Comparison of ENCODE assay signal across 22 mouse cellular contexts in genomic region chr4:108433341-108433740, GRCm38 (mm10). TPM values are rescaled to one million over a fixed set of nuclear protein-coding genes. Genes with fewer than 3 reads are reported as not detected.
DNase-seq lines count a peak whose midpoint lies in the region; ATAC-seq lines count a peak whose summit lies in the region.
"Had no signal": no experiment of that assay in that cellular context is flagged by ENCODE, and none has a peak within 500 bp of the region (broad histone marks: within the 10 kb centered on the region; RNA-seq: fewer than 3 reads in every experiment).

No protein-coding gene starts in this region.

- H3K4me3 ChIP-seq in forebrain, embryonic 10.5 days, result no peak overlapping the region
- H3K4me3 ChIP-seq in forebrain, embryonic 14.5 days (ENCODE audit: low read depth, low read length), result no peak overlapping the region
- no peak overlapping the region for H3K4me3 ChIP-seq in neural tube, embryonic 15.5 days (replicated peaks)
- no peak overlapping the region for H3K4me3 ChIP-seq in stomach, embryonic 16.5 days (replicated peaks; ENCODE audit: low read length)
- H3K4me3 ChIP-seq: erythroblast, embryonic 14.5 days; heart, embryonic 15.5 days; hindbrain, embryonic 15.5 days had no signal

- no peak overlapping the region for H3K4me2 ChIP-seq in forebrain, embryonic 14.5 days (ENCODE audit: low read length)
- no peak overlapping the region for H3K4me2 ChIP-seq in neural tube, embryonic 15.5 days
- 0 out of 2 replicates have a peak overlapping the region, but pooled peaks have one; percentile 6 for H3K4me2 ChIP-seq in stomach, embryonic 16.5 days (ENCODE audit: low read depth, low read length)
- H3K4me2 ChIP-seq: heart, embryonic 15.5 days; hindbrain, embryonic 15.5 days had no signal

- no peak for DNase-seq in forebrain, embryonic 10.5 days (ENCODE audit: extremely low spot score, low spot score)
- DNase-seq in forebrain, embryonic 14.5 days (ENCODE audit: low spot score), result no peak
- peak; percentile 33 for DNase-seq in neural tube, embryonic 10.5 days (ENCODE audit: extremely low spot score, low spot score)
- DNase-seq in hindlimb bud, embryonic 11.5 days (ENCODE audit: extremely low spot score, low read depth, low spot score), result peak; percentile 88
- no peak for DNase-seq in adrenal gland, adult 2 months
- no peak for DNase-seq in adrenal gland, adult (ENCODE audit: inconsistent age in 2 of 2, low spot score in 1 of 2)
- DNase-seq: cerebellum, adult 9-10 months; kidney, postnatal 10 days; layer of hippocampus, adult 9-11 months; liver, postnatal 0 days; right cerebral cortex, postnatal 14 days; thymus, postnatal 25 days had no signal

- H3K36me3 ChIP-seq in forebrain, embryonic 10.5 days (replicated peaks), result no peaks in the 10 kb centered on the region
- H3K36me3 ChIP-seq in forebrain, embryonic 14.5 days (ENCODE audit: control insufficient read depth, insufficient read depth, low read length), result no peaks in the 10 kb centered on the region
- H3K36me3 ChIP-seq in neural tube, embryonic 15.5 days, result no peaks in the 10 kb centered on the region
- no peaks in the 10 kb centered on the region for H3K36me3 ChIP-seq in stomach, embryonic 16.5 days (ENCODE audit: control insufficient read depth, insufficient read depth, low read length)
- H3K36me3 ChIP-seq: heart, embryonic 15.5 days; hindbrain, embryonic 15.5 days had no signal

- peak overlapping the region; percentile 91 for H3K27ac ChIP-seq in forebrain, embryonic 10.5 days
- no peak overlapping the region for H3K27ac ChIP-seq in forebrain, embryonic 14.5 days (ENCODE audit: low read depth, low read length)
- no peak overlapping the region for H3K27ac ChIP-seq in neural tube, embryonic 15.5 days (replicated peaks)
- H3K27ac ChIP-seq in stomach, embryonic 16.5 days (ENCODE audit: low read length), result no peak overlapping the region
- H3K27ac ChIP-seq: heart, embryonic 15.5 days; hindbrain, embryonic 15.5 days; macrophage had no signal

- H3K4me1 ChIP-seq in forebrain, embryonic 10.5 days, result peaks cover 65% of the 10 kb centered on the region
- H3K4me1 ChIP-seq in forebrain, embryonic 14.5 days (ENCODE audit: control insufficient read depth, insufficient read depth, low read length), result peaks cover 19% of the 10 kb centered on the region
- peaks cover 17% of the 10 kb centered on the region for H3K4me1 ChIP-seq in neural tube, embryonic 15.5 days
- peaks cover 18% of the 10 kb centered on the region for H3K4me1 ChIP-seq in stomach, embryonic 16.5 days (ENCODE audit: control insufficient read depth, insufficient read depth, low read length)

- H3K9ac ChIP-seq in forebrain, embryonic 14.5 days (ENCODE audit: low read length), result no peak overlapping the region
- no peak overlapping the region for H3K9ac ChIP-seq in neural tube, embryonic 15.5 days (replicated peaks)
- H3K9ac ChIP-seq in stomach, embryonic 16.5 days (ENCODE audit: low read length), result no peak overlapping the region
- H3K9ac ChIP-seq: heart, embryonic 15.5 days; hindbrain, embryonic 15.5 days; liver, postnatal 0 days had no signal

- no peaks in the 10 kb centered on the region for H3K9me3 ChIP-seq in forebrain, embryonic 10.5 days
- H3K9me3 ChIP-seq in forebrain, embryonic 14.5 days (replicated peaks; ENCODE audit: control insufficient read depth, low read length), result no peaks in the 10 kb centered on the region
- H3K9me3 ChIP-seq in neural tube, embryonic 15.5 days (replicated peaks), result no peaks in the 10 kb centered on the region
- H3K9me3 ChIP-seq in stomach, embryonic 16.5 days (replicated peaks; ENCODE audit: control insufficient read depth, low read length), result no peaks in the 10 kb centered on the region
- H3K9me3 ChIP-seq: heart, embryonic 15.5 days; hindbrain, embryonic 15.5 days had no signal

- no peak for ATAC-seq in forebrain, embryonic 14.5 days
- ATAC-seq in neural tube, embryonic 15.5 days (ENCODE audit: low FRiP score), result no peak
- peak; percentile 53; the same call in 1 of the 2 replicates for ATAC-seq in stomach, embryonic 16.5 days (ENCODE audit: insufficient read depth, low FRiP score)
- ATAC-seq: liver, postnatal 0 days; Patski had no signal

- no peaks in the 10 kb centered on the region for H3K27me3 ChIP-seq in forebrain, embryonic 10.5 days (ENCODE audit: poor library complexity, severe bottlenecking)
- H3K27me3 ChIP-seq in forebrain, embryonic 14.5 days (replicated peaks; ENCODE audit: control insufficient read depth, insufficient read depth, low read length), result no peaks in the 10 kb centered on the region
- H3K27me3 ChIP-seq in neural tube, embryonic 15.5 days (replicated peaks), result no peaks in the 10 kb centered on the region
- H3K27me3 ChIP-seq in stomach, embryonic 16.5 days (ENCODE audit: control insufficient read depth, insufficient read depth, low read length), result no peaks in the 10 kb centered on the region
- H3K27me3 ChIP-seq: CH12.LX; heart, embryonic 15.5 days; hindbrain, embryonic 15.5 days; Patski had no signal

- 36% methylated on average over 6 of the region's 6 CpGs for WGBS in forebrain, embryonic 10.5 days
- 11% methylated on average over 6 of the region's 6 CpGs for WGBS in forebrain, embryonic 14.5 days
- WGBS in neural tube, embryonic 15.5 days, result 14% methylated on average over 6 of the region's 6 CpGs
- 14% methylated on average over 6 of the region's 6 CpGs for WGBS in stomach, embryonic 16.5 days

RNA-seq across cellular contexts. Expression of gene Tut4, which starts 25.9 kb away (rescaled TPM):
- polyA plus RNA-seq in forebrain, embryonic 10.5 days (2016; fragmentation: Nextera tagmentation; extraction: Ambion mirVana), result 83.3 and 85.1 TPM in 2 replicates
- 40.7 and 46.4 TPM in 2 replicates for polyA plus RNA-seq in forebrain, embryonic 14.5 days (2014; fragmentation: Nextera tagmentation; extraction: Ambion mirVana)
- 49.4 and 52.0 TPM in 2 replicates for polyA plus RNA-seq in neural tube, embryonic 15.5 days (2015; fragmentation: Nextera tagmentation; extraction: Ambion mirVana)
- 46.2 and 49.3 TPM in 2 replicates for polyA plus RNA-seq in stomach, embryonic 16.5 days (2015; fragmentation: Nextera tagmentation; extraction: Ambion mirVana)
- total RNA-seq in adrenal gland, adult 2 months (2021), result 10 to 100 TPM; 26.1 to 28.7 TPM
- 24.4 and 27.2 TPM in 2 replicates for polyA plus RNA-seq in adrenal gland, adult 2 months (2012; rRNA removed)

RNA-seq across cellular contexts. Expression of gene Gpx7, which starts 26.6 kb away (rescaled TPM):
- 30.5 and 34.8 TPM in 2 replicates for polyA plus RNA-seq in forebrain, embryonic 10.5 days (2016; fragmentation: Nextera tagmentation; extraction: Ambion mirVana)
- 26.9 and 28.9 TPM in 2 replicates for polyA plus RNA-seq in forebrain, embryonic 14.5 days (2014; fragmentation: Nextera tagmentation; extraction: Ambion mirVana)
- 36.9 and 37.9 TPM in 2 replicates for polyA plus RNA-seq in neural tube, embryonic 15.5 days (2015; fragmentation: Nextera tagmentation; extraction: Ambion mirVana)
- 63.3 and 66.6 TPM in 2 replicates for polyA plus RNA-seq in stomach, embryonic 16.5 days (2015; fragmentation: Nextera tagmentation; extraction: Ambion mirVana)
- 1 to 10 TPM; 5.1 to 8.5 TPM for total RNA-seq in adrenal gland, adult 2 months (2021)
- polyA plus RNA-seq in adrenal gland, adult 2 months (2012; rRNA removed), result 8.4 and 9.4 TPM in 2 replicates
- total RNA-seq: CH12.LX had no signal
- polyA plus RNA-seq: erythroblast, embryonic 14.5 days; Patski had no signal

RNA-seq across cellular contexts. Expression of gene Shisal2a, which starts 50.2 kb away (rescaled TPM):
- 1.7 and 1.8 TPM in 2 replicates for polyA plus RNA-seq in forebrain, embryonic 10.5 days (2016; fragmentation: Nextera tagmentation; extraction: Ambion mirVana)
- polyA plus RNA-seq in forebrain, embryonic 14.5 days (2014; fragmentation: Nextera tagmentation; extraction: Ambion mirVana), result 2.7 and 3.6 TPM in 2 replicates
- 4.0 and 6.3 TPM in 2 replicates for polyA plus RNA-seq in neural tube, embryonic 15.5 days (2015; fragmentation: Nextera tagmentation; extraction: Ambion mirVana)
- polyA plus RNA-seq in stomach, embryonic 16.5 days (2015; fragmentation: Nextera tagmentation; extraction: Ambion mirVana), result 1.2 and 1.4 TPM in 2 replicates
- total RNA-seq in adrenal gland, adult 2 months (2021), result 1 to 10 TPM; 6.4 to 9.5 TPM
- polyA plus RNA-seq in adrenal gland, adult 2 months (2012; rRNA removed), result 14.3 and 16.2 TPM in 2 replicates
- total RNA-seq: CH12.LX; left cerebral cortex, postnatal 14 days; neutrophil, adult 5-6 weeks had no signal
- polyA plus RNA-seq: erythroblast, embryonic 14.5 days; macrophage; Patski had no signal

Comparison
In these comparisons a context has a peak if more than half of its experiments do, and no peak if none do; other contexts are left out.
1. DNase-seq: peak in neural tube, embryonic 10.5 days (single experiment) and hindlimb bud, embryonic 11.5 days (single experiment); none in forebrain, embryonic 10.5 days (single experiment), forebrain, embryonic 14.5 days (single experiment), adrenal gland, adult 2 months (single experiment) and adrenal gland, adult (0 of 2).